Mouse (Mus musculus): ENCODE data around the gene Mpp3. TPM values are rescaled to one million over a fixed set of nuclear protein-coding genes. Genes with fewer than 3 reads are reported as not detected.

Gene Mpp3
- polyA plus RNA-seq, 1 experiment from 2014 or later: 18.4 TPM

DNA sequence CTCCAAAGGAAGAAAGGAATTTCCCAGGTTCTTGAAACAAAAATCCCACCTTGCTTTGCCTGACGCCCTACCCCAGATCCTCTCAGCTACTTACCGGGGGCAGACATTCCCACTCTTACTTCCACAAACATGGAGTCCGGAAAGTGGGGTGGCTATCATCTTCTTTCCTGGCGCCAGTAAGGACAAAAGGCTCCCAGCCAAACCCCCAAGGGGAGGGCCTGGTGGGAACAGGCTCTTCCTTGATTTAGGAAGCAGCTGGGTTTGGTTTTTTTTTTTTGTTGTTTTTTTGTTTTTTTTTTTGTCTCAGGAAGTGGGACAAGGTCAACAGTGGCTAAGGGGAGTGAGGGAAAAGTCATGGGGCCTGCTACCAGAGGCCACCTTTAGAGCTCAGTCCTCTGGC is 23.3 kb upstream of the Mpp3 start:
- Histone ChIP-seq H3K27ac (no peak overlapping the region), H3K36me3 (no peaks in the 10 kb centered on the region), H3K9me3 (replicated peaks) (no peaks in the 10 kb centered on the region), H3K27me3 (ENCODE audit: low read depth, poor library complexity, severe bottlenecking) (peaks cover 15% of the 10 kb centered on the region; the same call in 1 of the 2 replicates), H3K4me3 (no peak overlapping the region), H3K4me1 (peaks cover 5% of the 10 kb centered on the region; the same call in 1 of the 2 replicates)
- no peak for DNase-seq (ENCODE audit: low spot score)
- 72% methylated on average over 4 of the region's 4 CpGs for WGBS

DNA sequence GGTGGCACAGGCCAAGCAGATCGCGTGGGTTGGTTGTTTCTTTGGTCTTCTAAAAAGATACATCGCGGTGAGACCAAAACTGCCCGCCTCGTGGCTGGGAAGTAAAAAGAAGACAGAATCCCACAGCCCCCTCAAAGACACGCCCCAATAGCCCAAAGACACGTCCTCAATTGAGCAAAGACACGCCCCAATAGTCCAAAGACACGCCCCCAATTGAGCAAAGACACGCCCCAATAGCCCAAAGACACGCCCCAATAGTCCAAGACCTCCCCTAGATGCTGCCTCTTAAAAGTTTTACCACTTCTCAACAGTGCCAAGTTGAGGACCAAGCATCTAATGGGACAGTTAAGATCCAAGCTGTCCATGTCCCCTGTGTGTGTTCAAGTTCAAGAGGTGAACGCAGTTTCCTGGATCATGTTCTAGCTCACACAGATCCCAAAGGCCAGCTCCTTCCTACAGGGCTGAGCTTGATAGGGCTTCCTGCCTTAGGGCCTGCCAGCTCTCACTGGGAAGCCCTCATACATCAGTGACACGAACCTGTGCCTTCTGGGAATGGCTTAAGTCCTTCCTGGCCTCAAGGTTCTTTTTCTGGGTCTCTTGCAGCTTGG is 21.7 kb upstream of the Mpp3 start:
- DNase-seq (ENCODE audit: low spot score): no peak
- Histone ChIP-seq H3K9me3 (replicated peaks) (peaks cover 12% of the 10 kb centered on the region; the same call in 1 of the 2 replicates), H3K27me3 (ENCODE audit: low read depth, poor library complexity, severe bottlenecking) (peaks cover 15% of the 10 kb centered on the region; the same call in 1 of the 2 replicates), H3K4me3 (no peak overlapping the region), H3K27ac (no peak overlapping the region), H3K4me1 (0 out of 2 replicates have a peak, but pooled peaks cover 2% of the 10 kb centered on the region), H3K36me3 (peaks cover 3% of the 10 kb centered on the region; the same call in 1 of the 2 replicates)
- 56% methylated on average over 14 of the region's 14 CpGs for WGBS

- no peak overlapping the region for H3K27ac ChIP-seq
These were observed 18.3 kb upstream of the Mpp3 start for GRCm38 (mm10) chr11:102046607-102047006.

GRCm38 (mm10) chr11:102044691-102045212 is 16.5 kb upstream of the Mpp3 start:
- WGBS: 90% methylated on average over 7 of the region's 7 CpGs
- 0 out of 2 replicates have a peak, but pooled peaks cover 2% of the 10 kb centered on the region for H3K4me1 ChIP-seq
- no peak for DNase-seq (ENCODE audit: low spot score)
- H3K9me3 ChIP-seq (replicated peaks): peaks cover 12% of the 10 kb centered on the region; the same call in 1 of the 2 replicates
- H3K4me3 ChIP-seq: no peak overlapping the region
- H3K36me3 ChIP-seq: peaks cover 3% of the 10 kb centered on the region; the same call in 1 of the 2 replicates
- no peak overlapping the region for H3K27ac ChIP-seq
- no peaks in the 10 kb centered on the region for H3K27me3 ChIP-seq (ENCODE audit: low read depth, poor library complexity, severe bottlenecking)

More at GRCm38 (mm10) chr11:102046607-102047006, 18.3 kb upstream of the Mpp3 start:
- no peaks in the 10 kb centered on the region for H3K27me3 ChIP-seq (ENCODE audit: low read depth, poor library complexity, severe bottlenecking)
- H3K9me3 ChIP-seq (replicated peaks): peaks cover 12% of the 10 kb centered on the region; the same call in 1 of the 2 replicates
- 0 out of 2 replicates have a peak, but pooled peaks cover 2% of the 10 kb centered on the region for H3K4me1 ChIP-seq
- H3K36me3 ChIP-seq: peaks cover 3% of the 10 kb centered on the region; the same call in 1 of the 2 replicates
- DNase-seq (ENCODE audit: low spot score): no peak
- WGBS: 81% methylated on average over 9 of the region's 9 CpGs
- no peak overlapping the region for H3K4me3 ChIP-seq

- H3K4me3 ChIP-seq: no peak overlapping the region
- 87% methylated on average over 6 of the region's 6 CpGs for WGBS
- H3K9me3 ChIP-seq (replicated peaks): peaks cover 12% of the 10 kb centered on the region; the same call in 1 of the 2 replicates
- 0 out of 2 replicates have a peak, but pooled peaks cover 2% of the 10 kb centered on the region for H3K4me1 ChIP-seq
- no peak for DNase-seq (ENCODE audit: low spot score)
- no peak overlapping the region for H3K27ac ChIP-seq
- H3K36me3 ChIP-seq: peaks cover 3% of the 10 kb centered on the region; the same call in 1 of the 2 replicates
- H3K27me3 ChIP-seq (ENCODE audit: low read depth, poor library complexity, severe bottlenecking): 0 out of 2 replicates have a peak, but pooled peaks cover under 1% of the 10 kb centered on the region
These were observed 15.1 kb upstream of the Mpp3 start for GRCm38 (mm10) chr11:102043381-102043780.

- H3K9me3 ChIP-seq (replicated peaks): peaks cover 12% of the 10 kb centered on the region; the same call in 1 of the 2 replicates
- no peak overlapping the region for H3K27ac ChIP-seq
- WGBS: 90% methylated on average over 14 of the region's 14 CpGs
- 0 out of 2 replicates have a peak, but pooled peaks cover 2% of the 10 kb centered on the region for H3K4me1 ChIP-seq
- H3K4me3 ChIP-seq: no peak overlapping the region
- 0 out of 2 replicates have a peak, but pooled peaks cover 4% of the 10 kb centered on the region for H3K27me3 ChIP-seq (ENCODE audit: low read depth, poor library complexity, severe bottlenecking)
- H3K36me3 ChIP-seq: peaks cover 3% of the 10 kb centered on the region; the same call in 1 of the 2 replicates
- DNase-seq (ENCODE audit: low spot score): no peak
These were observed 14.7 kb upstream of the Mpp3 start for GRCm38 (mm10) chr11:102042971-102043370.

DNA sequence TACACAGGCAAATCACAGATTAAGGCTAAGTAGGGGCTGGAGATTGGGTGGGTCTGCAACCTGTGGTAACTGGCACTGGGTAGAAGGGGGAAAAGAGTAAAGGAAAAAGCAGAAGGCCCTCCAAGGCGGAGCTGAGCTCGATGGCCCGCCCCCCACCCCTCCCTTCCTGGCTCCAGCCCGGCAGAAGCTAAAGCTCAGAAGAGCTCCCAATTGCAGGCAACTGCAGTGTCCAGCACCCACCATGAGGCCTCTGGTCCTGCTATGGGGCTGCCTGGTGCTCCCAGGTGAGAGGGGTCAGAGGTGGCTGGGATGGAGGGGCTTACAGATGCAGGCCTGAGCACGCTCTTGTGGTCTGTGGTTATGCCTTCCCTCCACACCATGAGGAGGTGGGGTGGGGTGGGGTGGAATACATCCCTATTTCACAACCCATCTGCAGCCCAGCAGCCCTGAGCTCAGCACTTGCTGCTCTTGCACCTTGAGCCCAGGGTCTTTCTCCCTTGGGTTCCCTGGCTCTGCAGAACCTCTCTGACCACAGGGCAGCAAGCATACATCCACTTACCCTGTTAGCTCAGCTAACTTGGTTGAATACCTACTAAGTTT is 13.2 kb upstream of the Mpp3 start, which contains the start of gene Cd300lg:
Cd300lg (plus strand) TSS at position 160 of the 600 bp plus-strand sequence.
- H3K9me3 ChIP-seq (replicated peaks): peaks cover 12% of the 10 kb centered on the region; the same call in 1 of the 2 replicates
- no peak for DNase-seq (ENCODE audit: low spot score)
- H3K27ac ChIP-seq: no peak within 1 kb of the TSS
- WGBS: 61% methylated on average over 5 of the region's 5 CpGs
- H3K4me3 ChIP-seq: no peak within 1 kb of the TSS
- no peaks in the 10 kb centered on the region for H3K4me1 ChIP-seq
- 0 out of 2 replicates have a peak, but pooled peaks cover 7% of the 10 kb centered on the region for H3K27me3 ChIP-seq (ENCODE audit: low read depth, poor library complexity, severe bottlenecking)
- peaks cover 3% of the 10 kb centered on the region; the same call in 1 of the 2 replicates for H3K36me3 ChIP-seq

DNA sequence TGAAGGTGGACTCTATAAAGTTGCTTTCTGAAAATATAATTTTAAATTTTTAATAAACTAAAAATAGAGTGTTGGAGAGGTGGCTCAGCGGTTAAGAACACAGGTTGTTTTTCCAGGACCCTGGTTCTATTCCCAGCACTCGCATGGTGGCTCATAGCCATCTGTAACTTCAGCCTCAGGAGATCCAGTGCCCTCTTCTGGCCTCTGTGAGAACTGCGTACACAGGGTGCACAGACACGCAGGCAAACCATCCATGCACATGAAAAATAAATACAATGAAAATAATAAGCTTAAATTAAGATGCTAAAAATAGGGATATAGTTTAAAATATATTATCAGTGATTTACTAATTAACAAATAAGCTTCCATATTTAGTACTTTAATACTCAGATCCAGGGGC is 12.4 kb upstream of the Mpp3 start:
- DNase-seq (ENCODE audit: low spot score): no peak
- Histone ChIP-seq H3K27ac (no peak overlapping the region), H3K4me1 (no peaks in the 10 kb centered on the region), H3K36me3 (peaks cover 1% of the 10 kb centered on the region; the same call in 1 of the 2 replicates), H3K27me3 (ENCODE audit: low read depth, poor library complexity, severe bottlenecking) (0 out of 2 replicates have a peak, but pooled peaks cover 7% of the 10 kb centered on the region), H3K9me3 (replicated peaks) (peaks cover 6% of the 10 kb centered on the region; the same call in 1 of the 2 replicates), H3K4me3 (no peak overlapping the region)
- WGBS: 70% methylated on average over 4 of the region's 4 CpGs

DNA sequence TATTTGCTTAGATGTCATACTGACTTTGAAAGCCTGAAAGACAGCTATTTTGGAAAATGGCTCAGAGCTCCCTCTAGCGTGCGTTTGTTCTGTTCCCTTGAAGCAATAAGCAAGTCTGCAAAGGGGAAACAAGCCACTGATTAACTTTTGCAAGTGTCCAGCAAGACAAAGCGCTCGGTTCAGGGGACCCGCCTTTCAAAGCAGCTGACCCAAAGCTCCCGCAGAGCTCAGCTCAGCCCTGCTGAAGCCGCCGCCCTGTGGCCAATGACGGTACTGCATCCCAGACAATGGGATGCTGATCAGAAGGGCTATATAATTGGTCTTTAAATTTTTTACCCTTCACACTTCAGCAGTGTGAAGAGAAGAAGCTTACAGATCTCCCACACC is 11.9 kb upstream of the Mpp3 start:
- Histone ChIP-seq H3K27me3 (ENCODE audit: low read depth, poor library complexity, severe bottlenecking) (0 out of 2 replicates have a peak, but pooled peaks cover 7% of the 10 kb centered on the region), H3K4me3 (no peak overlapping the region), H3K9me3 (replicated peaks) (peaks cover under 1% of the 10 kb centered on the region; the same call in 1 of the 2 replicates), H3K27ac (no peak overlapping the region), H3K36me3 (no peaks in the 10 kb centered on the region), H3K4me1 (no peaks in the 10 kb centered on the region)
- under 1% methylated on average over 9 of the region's 9 CpGs for WGBS
- peak; percentile 94 for DNase-seq (ENCODE audit: low spot score)

GRCm38 (mm10) chr11:102039487-102040137 is 11.4 kb upstream of the Mpp3 start:
- WGBS: 82% methylated on average over 13 of the region's 13 CpGs
- 0 out of 2 replicates have a peak, but pooled peaks cover 7% of the 10 kb centered on the region for H3K27me3 ChIP-seq (ENCODE audit: low read depth, poor library complexity, severe bottlenecking)
- no peak for DNase-seq (ENCODE audit: low spot score)
- no peak overlapping the region for H3K27ac ChIP-seq
- no peaks in the 10 kb centered on the region for H3K4me1 ChIP-seq
- no peaks in the 10 kb centered on the region for H3K36me3 ChIP-seq
- H3K4me3 ChIP-seq: no peak overlapping the region
- no peaks in the 10 kb centered on the region for H3K9me3 ChIP-seq (replicated peaks)

- WGBS: 88% methylated on average over 6 of the region's 6 CpGs
- DNase-seq (ENCODE audit: low spot score): no peak
- Histone ChIP-seq H3K36me3 (no peaks in the 10 kb centered on the region), H3K27ac (no peak overlapping the region), H3K4me1 (no peaks in the 10 kb centered on the region), H3K4me3 (no peak overlapping the region), H3K9me3 (replicated peaks) (no peaks in the 10 kb centered on the region), H3K27me3 (ENCODE audit: low read depth, poor library complexity, severe bottlenecking) (0 out of 2 replicates have a peak, but pooled peaks cover 7% of the 10 kb centered on the region)
These were observed 9.5 kb upstream of the Mpp3 start for GRCm38 (mm10) chr11:102037789-102038188.

DNA sequence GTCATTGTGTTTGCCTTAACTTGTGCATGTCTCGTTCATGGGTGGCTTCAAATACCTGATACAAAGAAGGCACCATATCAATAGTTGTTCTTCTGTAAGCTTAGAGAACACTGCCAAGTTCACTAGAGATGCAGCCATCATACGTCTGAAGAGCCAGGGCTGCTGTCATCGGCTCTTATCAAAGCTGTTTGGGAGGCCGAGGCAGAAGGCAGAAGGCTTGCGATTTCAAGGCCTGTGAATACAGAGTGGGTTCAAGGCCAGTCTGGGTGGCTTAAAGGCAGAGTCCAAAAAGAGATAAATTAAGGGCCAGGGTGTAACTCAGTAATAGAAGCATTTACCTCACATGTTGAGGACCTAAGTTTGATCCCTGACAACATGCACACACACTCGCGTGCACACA is 8.1 kb upstream of the Mpp3 start:
- Histone ChIP-seq H3K9me3 (replicated peaks) (no peaks in the 10 kb centered on the region), H3K4me3 (no peak overlapping the region), H3K27ac (no peak overlapping the region), H3K27me3 (ENCODE audit: low read depth, poor library complexity, severe bottlenecking) (0 out of 2 replicates have a peak, but pooled peaks cover 7% of the 10 kb centered on the region), H3K4me1 (no peaks in the 10 kb centered on the region), H3K36me3 (no peaks in the 10 kb centered on the region)
- no peak for DNase-seq (ENCODE audit: low spot score)
- 88% methylated on average over 7 of the region's 7 CpGs for WGBS
